Mouse (Mus musculus) lung, embryonic 15.5 days (tissue): ENCODE results near the gene Megf8. TPM values are rescaled to one million over a fixed set of nuclear protein-coding genes. Genes with fewer than 3 reads are reported as not detected.

Experiments
- ATAC-seq: fragments of 200-750 bp; cut with Nextera tagmentation; 2 replicates; pipeline ENCODE4 v1.8.0; 2017; ENCODE audit warnings: moderate number of reproducible peaks, borderline replicate concordance; ENCODE audit not compliant: low FRiP score, low TSS enrichment; ENCODE audit errors: extremely low read depth
- H3K27ac ChIP-seq: fragments of 300-500 bp; sonication (generic); 2 replicates; pipeline ENCODE4 v1.5.1; 2015; ENCODE audit warnings: moderate library complexity, mild to moderate bottlenecking, inconsistent platforms
- H3K27me3 ChIP-seq: fragments of 300-500 bp; sonication (generic); 2 replicates; pipeline ENCODE4 v1.6.1; 2015; ENCODE audit warnings: inconsistent platforms
- H3K36me3 ChIP-seq: fragments of 300-500 bp; sonication (generic); 2 replicates; pipeline ENCODE4 v1.6.1; 2015; ENCODE audit warnings: inconsistent platforms
- H3K4me1 ChIP-seq: fragments of 300-500 bp; sonication (generic); 2 replicates; pipeline ENCODE4 v1.6.1; 2015; ENCODE audit warnings: inconsistent platforms
- H3K4me2 ChIP-seq: fragments of 300-500 bp; sonication (generic); 2 replicates; pipeline ENCODE4 v1.6.1; 2015; ENCODE audit warnings: inconsistent platforms, mild to moderate bottlenecking, moderate library complexity
- H3K4me3 ChIP-seq: fragments of 300-500 bp; sonication (generic); 2 replicates; pipeline ENCODE4 v1.5.1; 2015; ENCODE audit warnings: mild to moderate bottlenecking, inconsistent platforms
- H3K9ac ChIP-seq: fragments of 300-500 bp; sonication (generic); 2 replicates; pipeline ENCODE4 v1.6.1; 2015; ENCODE audit warnings: inconsistent platforms
- H3K9me3 ChIP-seq: fragments of 300-500 bp; sonication (generic); 2 replicates; pipeline ENCODE4 v1.6.1; 2016; ENCODE audit warnings: inconsistent platforms
- WGBS: fragments of 180-500 bp; shearing (Covaris S2); methylation state at CpG from one replicate; pipeline ENCODE4 v1.1.7; 2015; 5-methylcytosine and 5-hydroxymethylcytosine counted together
- polyA plus RNA-seq: library from polyadenylated mRNA; unstranded; fragments of >200 nt; fragmentation: Nextera tagmentation; extraction: Ambion mirVana; gene quantifications from 2 replicates; pipeline ENCODE4 v1.2.1, GENCODE M21; 2015

The Megf8 gene
- polyA plus RNA-seq = 12.7 and 13.5 TPM in 2 replicates

DNA sequence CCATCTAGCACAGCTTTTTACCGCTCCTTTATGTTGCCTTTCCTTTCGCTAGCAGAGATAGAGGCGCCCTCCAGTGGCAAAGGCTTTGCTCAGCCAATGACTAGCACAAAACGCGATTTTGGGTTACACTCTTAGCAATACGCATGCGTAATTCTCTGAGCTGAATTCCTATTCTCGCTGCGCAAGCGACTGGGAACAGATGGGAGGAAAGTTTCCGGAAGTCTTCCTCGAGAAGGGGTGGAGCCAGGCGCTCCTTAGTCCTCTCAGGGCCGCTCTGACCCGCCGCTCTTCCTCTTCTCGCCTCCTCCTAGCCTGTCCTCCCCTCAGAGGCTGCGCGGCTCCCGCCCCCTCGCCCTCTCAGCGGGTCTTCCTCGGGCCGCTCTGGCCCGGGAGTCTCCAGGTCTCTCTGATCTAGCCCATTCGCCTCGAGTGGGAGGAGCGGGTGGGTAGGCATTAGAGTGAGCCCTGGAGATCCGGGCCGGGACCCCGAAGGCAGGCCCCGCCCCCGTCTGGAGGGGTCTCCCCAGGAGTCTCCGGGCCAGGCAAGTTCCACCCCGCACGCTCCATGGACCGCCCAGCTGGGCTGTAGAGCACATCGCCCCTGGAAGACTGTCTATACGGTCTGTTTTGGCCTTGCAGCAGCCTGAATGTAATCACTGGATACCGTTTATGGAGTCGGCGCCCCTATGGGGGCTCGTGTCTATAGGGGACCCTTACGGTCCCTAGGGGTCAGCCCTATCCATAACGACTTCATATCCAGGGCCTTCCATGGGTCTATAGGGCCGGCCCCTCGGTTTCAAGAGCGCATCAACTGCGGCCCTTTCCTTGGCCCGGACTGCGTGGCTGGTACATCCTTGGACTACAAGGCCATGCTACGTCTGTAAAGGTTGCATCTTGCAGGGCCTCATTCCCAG lies at the start of gene Megf8:
TSS of gene Megf8 (plus strand) at position 633 of the 914 bp plus-strand sequence.
- Histone ChIP-seq H3K4me2 (peak within 1 kb of the TSS; percentile 95), H3K27me3 (peaks cover 41% of the 10 kb centered on the region), H3K4me1 (peaks cover 31% of the 10 kb centered on the region), H3K36me3 (no peaks in the 10 kb centered on the region), H3K9ac (peak within 1 kb of the TSS; percentile 53), H3K9me3 (no peaks in the 10 kb centered on the region), H3K4me3 (peak within 1 kb of the TSS; percentile 62), H3K27ac (peak within 1 kb of the TSS; percentile 89)
- WGBS = under 1% methylated on average over 52 of the region's 52 CpGs
- ATAC-seq = peak; percentile 99

DNA sequence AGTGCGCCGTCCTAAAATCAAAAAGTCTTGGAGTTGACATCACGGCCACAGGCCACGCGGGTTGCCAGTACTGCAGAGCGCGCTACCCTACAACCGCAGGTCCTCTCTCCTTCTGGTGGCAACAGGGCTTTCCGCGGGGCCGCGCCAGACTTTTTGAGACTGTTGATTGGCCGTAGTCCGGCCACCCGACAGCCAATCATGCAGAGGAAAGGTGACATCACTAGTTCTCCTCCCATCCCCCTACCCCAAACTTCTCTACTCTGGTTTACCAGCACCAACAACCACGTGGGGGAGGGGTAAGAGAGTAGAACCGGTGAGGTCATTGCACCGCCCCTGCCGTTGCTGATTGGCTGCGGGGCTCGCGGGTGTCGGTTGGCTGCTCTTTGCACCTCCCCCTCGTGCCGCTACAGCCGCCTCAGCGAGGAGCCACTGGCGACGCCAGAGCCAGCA lies 49.6 kb upstream of the Megf8 start, which contains the start of gene Cic:
TSS of gene Cic (plus strand) at position 404 of the 450 bp plus-strand sequence.
- ATAC-seq = peak; percentile 88
- Histone ChIP-seq H3K36me3 (peaks cover 13% of the 10 kb centered on the region; the same call in 1 of the 2 replicates), H3K9ac (peak within 1 kb of the TSS; percentile 76), H3K4me2 (peak within 1 kb of the TSS; percentile 65), H3K9me3 (no peaks in the 10 kb centered on the region), H3K27me3 (no peaks in the 10 kb centered on the region), H3K4me1 (peaks cover 19% of the 10 kb centered on the region), H3K4me3 (peak within 1 kb of the TSS; percentile 73), H3K27ac (peak within 1 kb of the TSS; percentile 94)
- 0% methylated on average over 29 of the region's 29 CpGs for WGBS

- Histone ChIP-seq H3K9me3 (no peaks in the 10 kb centered on the region), H3K27me3 (no peaks in the 10 kb centered on the region), H3K4me2 (peak overlapping the region; percentile 65), H3K36me3 (peaks cover 16% of the 10 kb centered on the region; the same call in 1 of the 2 replicates), H3K4me1 (peaks cover 19% of the 10 kb centered on the region), H3K9ac (peak overlapping the region; percentile 76), H3K4me3 (peak overlapping the region; percentile 73), H3K27ac (peak overlapping the region; percentile 94)
- ATAC-seq = peak; percentile 95
- WGBS = under 1% methylated on average over 33 of the region's 33 CpGs
Measured at GRCm38 (mm10) chr7:25267751-25268463, 49.1 kb upstream of the Megf8 start.

- 1% methylated on average over 7 of the region's 7 CpGs for WGBS
- no peak for ATAC-seq
- Histone ChIP-seq H3K4me3 (peak overlapping the region; percentile 73), H3K36me3 (peaks cover 16% of the 10 kb centered on the region; the same call in 1 of the 2 replicates), H3K4me1 (peaks cover 23% of the 10 kb centered on the region), H3K4me2 (peak overlapping the region; percentile 56), H3K27ac (peak overlapping the region; percentile 74), H3K9ac (peak overlapping the region; percentile 76), H3K27me3 (no peaks in the 10 kb centered on the region), H3K9me3 (no peaks in the 10 kb centered on the region)
Measured at GRCm38 (mm10) chr7:25268588-25268987, 48.4 kb upstream of the Megf8 start.

GRCm38 (mm10) chr7:25269029-25269428 lies 47.9 kb upstream of the Megf8 start:
- peak overlapping the region; percentile 56 for H3K4me2 ChIP-seq
- peaks cover 16% of the 10 kb centered on the region; the same call in 1 of the 2 replicates for H3K36me3 ChIP-seq
- H3K4me1 ChIP-seq = peaks cover 24% of the 10 kb centered on the region
- peak overlapping the region; percentile 31 for H3K27ac ChIP-seq
- no peaks in the 10 kb centered on the region for H3K9me3 ChIP-seq
- WGBS = 32% methylated on average over 4 of the region's 4 CpGs
- H3K9ac ChIP-seq = peak overlapping the region; percentile 76
- no peaks in the 10 kb centered on the region for H3K27me3 ChIP-seq
- H3K4me3 ChIP-seq = peak overlapping the region; percentile 73
- no peak for ATAC-seq

DNA sequence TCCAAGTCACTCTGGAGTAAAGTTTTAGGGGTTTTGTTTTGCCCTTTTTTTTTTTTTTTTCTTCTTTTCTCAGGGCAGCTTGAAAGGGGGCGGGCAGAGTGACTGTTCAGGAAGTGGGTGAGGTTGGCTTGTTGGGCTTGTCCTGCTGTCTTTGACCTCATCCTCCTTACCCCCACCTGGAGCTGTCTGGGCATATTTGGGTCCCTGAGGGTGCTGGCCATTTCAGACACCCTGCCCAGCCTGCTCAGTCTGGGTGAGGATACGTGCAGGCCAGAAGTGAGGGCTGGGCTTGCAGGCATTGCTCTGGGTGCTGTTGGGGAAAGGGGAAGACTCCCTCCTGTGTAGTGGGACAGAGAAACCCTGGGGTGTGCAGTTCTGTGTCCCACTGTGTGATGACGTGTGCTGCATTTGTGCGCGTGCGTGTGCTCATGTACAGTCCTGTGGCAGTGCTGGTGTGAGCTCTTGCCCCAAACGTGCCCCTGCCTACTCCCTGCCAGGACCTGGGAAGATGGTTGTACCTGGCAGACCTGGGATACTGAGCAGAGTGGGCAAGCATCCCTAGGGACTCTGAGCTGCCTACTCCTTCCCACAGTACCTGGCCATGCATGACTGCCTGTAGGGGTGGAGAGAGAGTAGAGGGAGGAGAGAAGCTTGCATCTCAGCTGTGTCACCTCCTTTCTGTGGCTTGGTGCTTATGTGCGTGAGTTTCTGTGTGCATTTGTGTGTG lies 47.3 kb upstream of the Megf8 start:
- Histone ChIP-seq H3K27ac (no peak overlapping the region), H3K9ac (0 out of 2 replicates have a peak overlapping the region, but pooled peaks have one; percentile 76), H3K27me3 (no peaks in the 10 kb centered on the region), H3K4me2 (peak overlapping the region; percentile 56), H3K36me3 (peaks cover 16% of the 10 kb centered on the region; the same call in 1 of the 2 replicates), H3K4me1 (peaks cover 24% of the 10 kb centered on the region), H3K9me3 (no peaks in the 10 kb centered on the region), H3K4me3 (peak overlapping the region; percentile 73)
- WGBS = 80% methylated on average over 8 of the region's 8 CpGs
- ATAC-seq = no peak

DNA sequence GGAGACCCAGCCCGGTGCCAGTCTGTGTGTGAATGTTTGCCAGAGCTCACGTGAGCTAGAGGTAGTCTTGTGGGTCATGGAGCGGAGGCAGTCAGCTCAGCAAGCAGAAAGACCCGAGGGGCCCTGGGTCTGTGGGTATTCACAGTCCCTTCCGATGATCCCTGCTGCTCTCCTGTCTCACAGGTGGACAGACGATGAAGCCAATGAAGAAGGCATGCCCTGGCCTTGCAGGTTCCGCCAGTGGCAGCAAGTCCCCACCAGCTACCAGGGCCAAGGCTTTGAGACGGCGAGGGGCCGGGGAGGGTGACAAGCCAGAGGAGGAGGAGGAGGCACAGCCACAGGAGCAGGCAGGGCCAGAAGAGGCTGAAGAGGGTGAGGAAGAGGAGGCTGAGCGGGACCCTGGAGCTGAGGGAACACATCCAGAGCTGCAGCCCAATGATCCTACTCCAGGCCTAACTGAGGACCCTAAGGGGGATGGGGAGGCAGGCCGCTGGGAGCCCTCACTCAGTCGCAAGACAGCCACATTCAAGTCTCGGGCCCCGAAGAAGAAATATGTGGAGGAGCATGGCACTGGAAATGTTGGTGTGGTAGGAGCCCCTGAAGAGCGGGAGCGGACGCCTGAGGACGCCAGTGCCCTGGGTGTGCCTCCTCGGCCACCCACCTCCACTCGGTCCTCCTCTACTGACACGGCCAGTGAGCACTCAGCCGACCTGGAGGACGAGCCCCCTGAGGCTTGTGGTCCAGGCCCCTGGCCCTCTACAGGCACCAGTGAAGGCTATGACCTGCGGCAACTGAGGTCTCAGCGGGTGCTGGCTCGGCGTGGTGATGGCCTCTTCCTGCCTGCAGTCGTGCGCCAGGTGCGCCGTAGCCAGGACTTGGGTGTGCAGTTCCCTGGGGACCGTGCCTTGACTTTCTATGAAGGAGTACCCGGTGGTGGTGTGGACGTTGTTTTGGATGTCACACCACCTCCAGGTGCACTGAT lies 46.0 kb upstream of the Megf8 start:
- no peak overlapping the region for H3K27ac ChIP-seq
- peaks cover 26% of the 10 kb centered on the region for H3K4me1 ChIP-seq
- no peak overlapping the region for H3K4me2 ChIP-seq
- ATAC-seq = no peak
- H3K4me3 ChIP-seq = no peak overlapping the region
- H3K27me3 ChIP-seq = no peaks in the 10 kb centered on the region
- H3K9ac ChIP-seq = no peak overlapping the region
- no peaks in the 10 kb centered on the region for H3K9me3 ChIP-seq
- 86% methylated on average over 35 of the region's 35 CpGs for WGBS
- H3K36me3 ChIP-seq = peaks cover 16% of the 10 kb centered on the region; the same call in 1 of the 2 replicates

- Histone ChIP-seq H3K4me1 (peaks cover 29% of the 10 kb centered on the region), H3K4me3 (no peak overlapping the region), H3K27me3 (no peaks in the 10 kb centered on the region), H3K4me2 (no peak overlapping the region), H3K36me3 (peaks cover 16% of the 10 kb centered on the region; the same call in 1 of the 2 replicates), H3K27ac (no peak overlapping the region), H3K9ac (no peak overlapping the region), H3K9me3 (no peaks in the 10 kb centered on the region)
- 83% methylated on average over 30 of the region's 30 CpGs for WGBS
- no peak for ATAC-seq
Measured at GRCm38 (mm10) chr7:25271651-25272444, 45.1 kb upstream of the Megf8 start.

GRCm38 (mm10) chr7:25272445-25273258 lies 44.3 kb upstream of the Megf8 start:
- no peaks in the 10 kb centered on the region for H3K27me3 ChIP-seq
- peaks cover 34% of the 10 kb centered on the region for H3K4me1 ChIP-seq
- ATAC-seq = no peak
- WGBS = 80% methylated on average over 38 of the region's 38 CpGs
- no peaks in the 10 kb centered on the region for H3K9me3 ChIP-seq
- H3K4me3 ChIP-seq = no peak overlapping the region
- H3K27ac ChIP-seq = no peak overlapping the region
- no peak overlapping the region for H3K4me2 ChIP-seq
- H3K36me3 ChIP-seq = peaks cover 16% of the 10 kb centered on the region; the same call in 1 of the 2 replicates
- no peak overlapping the region for H3K9ac ChIP-seq
